Mouse (Mus musculus): Measurements from ENCODE around the gene Ccdc69.

Ccdc69 gene

GRCm38 (mm10) chr11:55073191-55073590 lies 4.7 kb downstream of the Ccdc69 start:
- no peak for TF ChIP-seq GATA4 (IDR thresholded peaks at IDR 0.05; ENCODE audit: insufficient replicate concordance, low read length)

GRCm38 (mm10) chr11:55072467-55072866 lies 5.5 kb downstream of the Ccdc69 start:
- no peak for TF ChIP-seq GATA4 (IDR thresholded peaks at IDR 0.05; ENCODE audit: insufficient replicate concordance, low read length)

GRCm38 (mm10) chr11:55071344-55071743 lies 6.6 kb downstream of the Ccdc69 start:
- TF ChIP-seq GATA4 (IDR thresholded peaks at IDR 0.05; ENCODE audit: insufficient replicate concordance, low read length), result no peak

- TF ChIP-seq GATA4 (IDR thresholded peaks at IDR 0.05; ENCODE audit: insufficient replicate concordance, low read length), result no peak
Measured at GRCm38 (mm10) chr11:55069023-55069422, 8.9 kb downstream of the Ccdc69 start.

- no peak for TF ChIP-seq GATA4 (IDR thresholded peaks at IDR 0.05; ENCODE audit: insufficient replicate concordance, low read length)
Measured at GRCm38 (mm10) chr11:55066921-55067320, 11.0 kb downstream of the Ccdc69 start.

- TF ChIP-seq GATA4 (IDR thresholded peaks at IDR 0.05; ENCODE audit: insufficient replicate concordance, low read length), result no peak
Measured at GRCm38 (mm10) chr11:55062856-55063255, 15.1 kb downstream of the Ccdc69 start.

GRCm38 (mm10) chr11:55060802-55061201 lies 17.1 kb downstream of the Ccdc69 start:
- TF ChIP-seq GATA4 (IDR thresholded peaks at IDR 0.05; ENCODE audit: insufficient replicate concordance, low read length), result no peak

GRCm38 (mm10) chr11:55057511-55057910 lies 20.4 kb downstream of the Ccdc69 start:
- TF ChIP-seq GATA4 (IDR thresholded peaks at IDR 0.05; ENCODE audit: insufficient replicate concordance, low read length), result no peak

GRCm38 (mm10) chr11:55050837-55051510 lies 27.0 kb downstream of the Ccdc69 start:
- TF ChIP-seq GATA4 (IDR thresholded peaks at IDR 0.05; ENCODE audit: insufficient replicate concordance, low read length), result no peak

GRCm38 (mm10) chr11:55046600-55046999 lies 31.3 kb downstream of the Ccdc69 start:
- no peak for TF ChIP-seq GATA4 (IDR thresholded peaks at IDR 0.05; ENCODE audit: insufficient replicate concordance, low read length)

GRCm38 (mm10) chr11:55041348-55041747 lies 36.6 kb downstream of the Ccdc69 start:
- no peak for TF ChIP-seq GATA4 (IDR thresholded peaks at IDR 0.05; ENCODE audit: insufficient replicate concordance, low read length)

GRCm38 (mm10) chr11:55039591-55039990 lies 38.3 kb downstream of the Ccdc69 start:
- no peak for TF ChIP-seq GATA4 (IDR thresholded peaks at IDR 0.05; ENCODE audit: insufficient replicate concordance, low read length)

GRCm38 (mm10) chr11:55036601-55037000 lies 41.3 kb downstream of the Ccdc69 start:
- TF ChIP-seq GATA4 (IDR thresholded peaks at IDR 0.05; ENCODE audit: insufficient replicate concordance, low read length), result no peak

GRCm38 (mm10) chr11:55033040-55033660 lies 44.8 kb downstream of the Ccdc69 start, which contains the start of gene Anxa6:
Gene Anxa6, minus strand, starts transcription at chr11:55033445.
- TF ChIP-seq GATA4 (IDR thresholded peaks at IDR 0.05; ENCODE audit: insufficient replicate concordance, low read length), result no peak

GRCm38 (mm10) chr11:55032286-55032685 lies 45.6 kb downstream of the Ccdc69 start:
- no peak for TF ChIP-seq GATA4 (IDR thresholded peaks at IDR 0.05; ENCODE audit: insufficient replicate concordance, low read length)

- no peak for TF ChIP-seq GATA4 (IDR thresholded peaks at IDR 0.05; ENCODE audit: insufficient replicate concordance, low read length)
Measured at GRCm38 (mm10) chr11:55031991-55032280, 46.0 kb downstream of the Ccdc69 start.

Data from liver, adult (tissue).